Mouse (Mus musculus) retina, embryonic 14.5 days (tissue): Measurements from ENCODE around the gene Spon2.

Source experiments
- DNase-seq: peaks from one replicate; pipeline ENCODE4 v3.0.0-alpha.2; 2015; ENCODE audit warnings: low spot score

The Spon2 gene

DNA sequence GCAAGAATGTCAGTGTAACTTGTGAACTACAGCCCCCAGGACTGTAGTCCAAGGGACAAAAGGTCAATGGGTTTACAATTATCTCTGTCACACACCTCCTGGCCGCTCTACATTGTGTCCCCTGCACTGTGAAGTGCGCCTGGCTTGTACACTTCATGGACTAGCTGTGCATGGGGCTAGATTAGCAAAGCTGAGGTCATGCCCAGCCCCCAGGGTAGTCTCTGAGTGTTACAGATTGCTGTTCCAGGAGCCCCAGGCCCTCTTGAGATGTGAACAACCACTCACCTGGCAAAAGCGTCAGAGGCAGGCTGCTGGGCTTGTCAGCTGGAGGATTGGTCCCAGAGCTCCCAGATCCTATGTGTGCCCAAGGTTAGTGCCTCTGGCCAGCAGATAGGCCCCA, 592 bp downstream of the Spon2 start:
- no peak for DNase-seq

DNA sequence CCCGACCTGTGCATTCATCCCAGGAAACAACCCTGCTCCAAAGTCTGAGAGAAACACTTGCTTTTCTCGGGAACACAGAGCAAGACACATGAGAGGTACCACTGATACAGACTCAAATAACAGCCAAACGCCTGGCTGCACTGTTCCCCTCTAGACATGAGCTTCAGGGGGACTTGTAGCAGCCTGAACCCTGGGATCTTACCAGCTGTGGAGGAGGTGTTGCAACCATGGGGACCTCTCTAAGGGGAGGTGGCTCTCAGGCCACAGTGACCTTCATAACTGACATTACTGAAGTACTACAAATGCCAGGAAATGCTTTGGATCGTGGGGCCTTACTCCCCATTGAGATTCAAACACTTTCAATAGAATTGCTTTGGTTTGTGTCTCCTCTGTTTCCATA, 3.5 kb downstream of the Spon2 start:
- DNase-seq: no peak

GRCm38 (mm10) chr5:33211254-33211653, 7.0 kb downstream of the Spon2 start:
- DNase-seq: no peak

GRCm38 (mm10) chr5:33210515-33210914, 7.7 kb downstream of the Spon2 start:
- DNase-seq: no peak

GRCm38 (mm10) chr5:33208533-33209245, 9.6 kb downstream of the Spon2 start:
- no peak for DNase-seq

DNA sequence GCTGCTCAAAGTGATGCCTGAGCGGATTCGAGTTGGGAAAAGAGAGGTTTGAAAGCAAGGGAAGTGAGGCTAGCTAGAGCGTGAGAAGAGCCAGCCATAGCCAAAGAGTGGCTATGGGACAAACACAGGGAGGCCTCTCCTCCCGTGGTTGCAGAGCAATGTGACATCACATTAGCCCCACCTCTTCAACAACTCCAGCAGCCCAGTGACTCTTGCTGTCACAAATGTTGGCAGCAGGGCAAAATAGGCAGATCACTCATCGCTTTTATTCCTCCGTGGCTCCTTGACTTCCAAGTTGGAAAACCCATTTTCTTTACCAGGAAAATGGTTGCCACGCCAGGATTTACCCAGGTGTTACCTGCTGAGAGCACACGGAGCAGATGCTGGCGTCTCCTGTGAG, 11.1 kb downstream of the Spon2 start:
- no peak for DNase-seq

GRCm38 (mm10) chr5:33206328-33206727, 11.9 kb downstream of the Spon2 start:
- DNase-seq: no peak

GRCm38 (mm10) chr5:33204284-33204683, 14.0 kb downstream of the Spon2 start:
- no peak for DNase-seq

DNA sequence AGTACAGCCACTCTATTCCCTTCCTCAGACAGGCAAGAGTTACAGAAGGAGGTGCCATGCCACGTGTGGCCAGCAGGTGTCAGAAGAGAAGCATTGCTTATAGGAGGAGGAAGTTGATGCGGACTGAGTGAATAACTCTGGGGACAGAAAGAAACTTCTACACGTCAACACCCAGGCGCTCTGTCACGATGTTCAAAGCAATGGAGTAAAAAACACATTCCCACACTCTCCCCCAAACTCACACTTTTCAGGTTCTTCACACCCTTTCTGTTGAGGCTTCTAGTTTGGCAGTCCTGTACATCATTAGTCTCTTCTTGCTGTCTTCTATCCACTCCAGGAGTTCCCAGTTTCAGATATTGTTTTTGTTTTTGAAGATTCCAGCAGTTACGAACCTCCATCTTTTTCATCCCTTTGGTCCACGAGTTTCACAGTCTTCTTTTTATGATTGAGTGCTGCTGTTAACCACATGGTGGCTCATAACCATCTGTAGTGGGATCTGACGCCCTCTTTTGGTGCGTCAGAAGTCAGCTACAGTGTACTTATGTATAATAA, 14.5 kb downstream of the Spon2 start:
- DNase-seq: peak; percentile 96

- DNase-seq: no peak
These were observed 15.1 kb downstream of the Spon2 start for GRCm38 (mm10) chr5:33203171-33203565.

GRCm38 (mm10) chr5:33202516-33203170, 15.6 kb downstream of the Spon2 start:
- DNase-seq: no peak

- no peak for DNase-seq
These were observed 16.6 kb downstream of the Spon2 start for GRCm38 (mm10) chr5:33201697-33202096.

DNA sequence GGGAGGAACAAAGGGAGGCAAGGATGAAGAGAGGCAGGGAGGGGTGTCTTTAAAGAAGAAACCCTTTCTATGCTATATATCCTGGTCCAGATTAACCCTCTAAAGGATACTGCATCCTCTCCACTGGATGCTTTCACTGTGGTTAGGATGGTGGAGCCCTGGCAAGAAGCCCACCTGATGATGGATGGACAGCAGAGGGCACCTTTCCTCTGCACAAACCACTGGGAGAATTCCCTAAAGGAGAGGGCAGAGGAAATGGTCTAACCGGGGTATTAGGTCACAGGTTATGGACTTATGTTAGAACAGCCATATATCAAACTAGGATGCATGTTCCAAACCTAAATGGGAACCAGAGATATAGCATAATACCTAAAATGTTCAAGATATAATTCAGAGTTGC, 18.2 kb downstream of the Spon2 start:
- no peak for DNase-seq

- peak; percentile 1 for DNase-seq
These were observed 22.9 kb downstream of the Spon2 start for GRCm38 (mm10) chr5:33195246-33195852.

GRCm38 (mm10) chr5:33193567-33193966, 24.7 kb downstream of the Spon2 start:
- no peak for DNase-seq
